21 mouse cellular contexts compared by ENCODE assay signal in genomic region chr13:112778407-112778806, GRCm38 (mm10).
"Had no signal": no experiment of that assay in that cellular context is flagged by ENCODE, and none has a peak within 500 bp of the region (broad histone marks: within the 10 kb centered on the region; RNA-seq: fewer than 3 reads in every experiment).

No protein-coding gene starts in this region.

- H3K27me3 ChIP-seq: limb, embryonic 13.5 days; lung, embryonic 15.5 days; neural tube, embryonic 13.5 days had no signal

- H3K4me1 ChIP-seq: limb, embryonic 10.5 days; limb, embryonic 13.5 days; liver, embryonic 12.5 days; liver, embryonic 15.5 days; lung, embryonic 15.5 days; megakaryocyte, embryonic 14.5 days; midbrain, embryonic 10.5 days; neural tube, embryonic 13.5 days had no signal

- ATAC-seq: liver, embryonic 12.5 days had no signal

- H3K4me3 ChIP-seq: limb, embryonic 10.5 days; limb, embryonic 13.5 days; liver, embryonic 12.5 days; liver, embryonic 15.5 days; lung, embryonic 15.5 days; megakaryocyte, embryonic 14.5 days; midbrain, embryonic 10.5 days; neural tube, embryonic 13.5 days had no signal

- H3K4me2 ChIP-seq: limb, embryonic 13.5 days; liver, embryonic 12.5 days; liver, embryonic 15.5 days; lung, embryonic 15.5 days; neural tube, embryonic 13.5 days had no signal

- H3K27ac ChIP-seq: limb, embryonic 10.5 days; limb, embryonic 13.5 days; liver, embryonic 12.5 days; liver, embryonic 15.5 days; lung, embryonic 15.5 days; midbrain, embryonic 10.5 days; neural tube, embryonic 13.5 days; stomach, postnatal 0 days had no signal

- DNase-seq: kidney, adult 9 months; kidney, postnatal 14 days; kidney, postnatal 4 days; layer of hippocampus, adult 9-11 months; liver; lung, adult 18-20 months; lung, postnatal 10 days; lung, postnatal 36 days; midbrain, embryonic 14.5 days; retina, postnatal 1 day; right cerebral cortex, postnatal 25 days; thymus, postnatal 25 days had no signal

- H3K9ac ChIP-seq: limb, embryonic 13.5 days; liver, embryonic 12.5 days; liver, embryonic 15.5 days; lung, embryonic 15.5 days; neural tube, embryonic 13.5 days had no signal

- H3K9me3 ChIP-seq: limb, embryonic 10.5 days; limb, embryonic 13.5 days; liver, embryonic 12.5 days; liver, embryonic 15.5 days; lung, embryonic 15.5 days; megakaryocyte, embryonic 14.5 days; midbrain, embryonic 10.5 days; neural tube, embryonic 13.5 days had no signal

- H3K36me3 ChIP-seq: limb, embryonic 10.5 days; limb, embryonic 13.5 days; liver, embryonic 12.5 days; liver, embryonic 15.5 days; lung, embryonic 15.5 days; midbrain, embryonic 10.5 days; neural tube, embryonic 13.5 days had no signal
